33 mouse cellular contexts compared by ENCODE assay signal in the genomic region with DNA sequence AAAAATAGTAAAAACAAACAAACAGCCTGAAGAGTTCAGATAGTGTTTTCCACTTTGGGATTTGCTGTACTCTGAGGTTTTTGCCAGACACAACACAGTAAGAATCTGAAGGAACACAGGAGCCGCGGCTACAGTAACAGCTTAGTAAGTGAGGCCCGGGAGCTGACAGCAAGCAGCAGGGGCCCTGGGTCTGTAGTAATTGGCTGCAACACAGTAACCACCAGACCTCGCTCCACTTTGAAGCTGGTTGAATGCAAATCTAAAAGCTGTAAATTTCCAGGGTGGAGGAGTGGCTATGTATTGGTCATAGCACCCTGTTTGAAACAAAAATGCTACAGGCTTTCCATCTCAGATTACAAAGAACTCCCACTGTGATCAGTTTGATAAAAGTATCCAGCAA. TPM values are rescaled to one million over a fixed set of nuclear protein-coding genes. Genes with fewer than 3 reads are reported as not detected.
"Had no signal": no experiment of that assay in that cellular context is flagged by ENCODE, and none has a peak within 500 bp of the region (broad histone marks: within the 10 kb centered on the region; RNA-seq: fewer than 3 reads in every experiment).

No protein-coding gene starts in this region.

- H3K9ac ChIP-seq: limb, embryonic 12.5 days; limb, embryonic 13.5 days; limb, embryonic 15.5 days; liver, embryonic 12.5 days; liver, embryonic 13.5 days; liver, embryonic 14.5 days; liver, embryonic 15.5 days; liver, postnatal 0 days; lung, embryonic 14.5 days; lung, embryonic 15.5 days; midbrain, embryonic 12.5 days; midbrain, embryonic 13.5 days; midbrain, embryonic 15.5 days; neural tube, embryonic 12.5 days had no signal

- H3K27me3 ChIP-seq: limb, embryonic 13.5 days; limb, embryonic 15.5 days; liver, embryonic 12.5 days; liver, embryonic 13.5 days; liver, embryonic 15.5 days; lung, embryonic 15.5 days; midbrain, embryonic 12.5 days; midbrain, embryonic 13.5 days; midbrain, embryonic 15.5 days; neural tube, embryonic 12.5 days had no signal

- ATAC-seq: liver, embryonic 12.5 days; liver, postnatal 0 days; lung, postnatal 0 days; midbrain, embryonic 13.5 days; midbrain, embryonic 15.5 days had no signal

- H3K4me1 ChIP-seq: limb, embryonic 15.5 days; liver, embryonic 12.5 days; liver, embryonic 13.5 days; liver, embryonic 15.5 days; lung, embryonic 15.5 days; megakaryocyte, embryonic 14.5 days; midbrain, embryonic 12.5 days; midbrain, embryonic 15.5 days; neural tube, embryonic 12.5 days had no signal

- H3K27ac ChIP-seq: limb, embryonic 10.5 days; limb, embryonic 12.5 days; limb, embryonic 13.5 days; limb, embryonic 15.5 days; liver, embryonic 12.5 days; liver, embryonic 13.5 days; liver, embryonic 14.5 days; liver, embryonic 15.5 days; lung, embryonic 15.5 days; macrophage; midbrain, embryonic 10.5 days; midbrain, embryonic 12.5 days; midbrain, embryonic 13.5 days; neural tube, embryonic 12.5 days had no signal

- H3K4me3 ChIP-seq: limb, embryonic 10.5 days; limb, embryonic 12.5 days; limb, embryonic 13.5 days; limb, embryonic 15.5 days; liver, embryonic 12.5 days; liver, embryonic 13.5 days; liver, embryonic 15.5 days; lung, embryonic 15.5 days; megakaryocyte, embryonic 14.5 days; midbrain, embryonic 10.5 days; midbrain, embryonic 12.5 days; midbrain, embryonic 13.5 days; midbrain, embryonic 15.5 days; myocyte; neural tube, embryonic 12.5 days had no signal

- H3K9me3 ChIP-seq: limb, embryonic 10.5 days; liver, embryonic 15.5 days; midbrain, embryonic 15.5 days had no signal

- DNase-seq: left cerebral cortex, postnatal 4 days; liver; liver, embryonic 13.5 days; liver, postnatal 0 days; lung, adult 18-20 months; lung, adult 2 months; lung, embryonic 14.5 days; lung, postnatal 10 days; lung, postnatal 14 days; lung, postnatal 36 days; midbrain, embryonic 14.5 days had no signal

- H3K4me2 ChIP-seq: limb, embryonic 12.5 days; limb, embryonic 13.5 days; limb, embryonic 15.5 days; liver, embryonic 11.5 days; liver, embryonic 12.5 days; liver, embryonic 13.5 days; liver, embryonic 15.5 days; lung, embryonic 14.5 days; lung, embryonic 15.5 days; midbrain, embryonic 11.5 days; midbrain, embryonic 12.5 days; midbrain, embryonic 13.5 days; midbrain, embryonic 15.5 days; neural tube, embryonic 12.5 days had no signal

RNA-seq across cellular contexts. Expression of a gene that starts 54.7 kb away (rescaled TPM):
- total RNA-seq: megakaryocyte progenitor cell, adult 5-6 weeks; megakaryocyte, adult 5-6 weeks; monocyte, adult 5-6 weeks had no signal
- polyA plus RNA-seq: macrophage had no signal
